Mouse (Mus musculus) NIH3T3 (cell line): ENCODE results near the gene Txndc8.

Source experiments
- DNase-seq: peaks from one replicate; pipeline ENCODE4 v3.0.0-alpha.2; 2012; ENCODE audit warnings: low read depth

The Txndc8 gene

DNA sequence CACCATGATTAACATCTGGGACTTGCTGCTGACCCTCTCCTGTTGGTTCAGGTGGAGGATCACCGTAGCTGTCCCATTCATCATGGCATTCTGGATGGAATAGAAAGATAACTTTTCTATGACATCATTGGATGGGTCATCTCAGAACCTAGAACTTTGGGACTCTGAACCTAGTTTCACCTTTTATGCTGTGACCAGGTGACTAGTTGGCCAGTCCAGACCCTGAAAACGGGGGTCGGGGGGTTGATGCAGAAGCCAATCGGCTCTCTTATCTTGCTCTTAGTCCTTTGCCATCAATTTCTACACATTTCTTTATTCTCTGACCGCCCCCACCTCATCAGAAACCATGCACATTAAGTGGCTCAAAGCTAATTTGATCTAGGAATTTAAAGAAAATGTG is at the start of gene Txndc8:
Gene Txndc8 (minus strand): TSS at position 101 of the 400 bp plus-strand sequence.
- DNase-seq, result no peak

DNA sequence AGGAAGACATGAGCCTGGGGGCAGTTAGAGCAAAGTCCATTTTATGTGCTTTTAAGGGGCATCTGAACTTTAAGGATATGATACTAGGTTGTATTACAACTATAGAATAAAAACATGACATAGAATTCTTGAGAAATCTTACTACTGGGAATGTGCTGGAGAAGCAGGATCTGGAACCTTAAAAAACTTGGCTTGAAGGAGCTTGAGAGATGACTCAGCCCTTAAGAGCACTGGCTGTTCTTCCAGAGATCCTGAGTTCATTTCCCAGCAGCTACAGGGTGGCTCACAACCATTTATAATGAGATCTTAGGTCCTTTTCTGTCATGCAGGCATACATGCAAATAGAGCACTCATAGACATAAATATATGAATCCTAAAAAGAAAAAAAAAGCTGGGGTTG is 46.7 kb upstream of the Txndc8 start:
- peak; percentile 68 for DNase-seq

DNA sequence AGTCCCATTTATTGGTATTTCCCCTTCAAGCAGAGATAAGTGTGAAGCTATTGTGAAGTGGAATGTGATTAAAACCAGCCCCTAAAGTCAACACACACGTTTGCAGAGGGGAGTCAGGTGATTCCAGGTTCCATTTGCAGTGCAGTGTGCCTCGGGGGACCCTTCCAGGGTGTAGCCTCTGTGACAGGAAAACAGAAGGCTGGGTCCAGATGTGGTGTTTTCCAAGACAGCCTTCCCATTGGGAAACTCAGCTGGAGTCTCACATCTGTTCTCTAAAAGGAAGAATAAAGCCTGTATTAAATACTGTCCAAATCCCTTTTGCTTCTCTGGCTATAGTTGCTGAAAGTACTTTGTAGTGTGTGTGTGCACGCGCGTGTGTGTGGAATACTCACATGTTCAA is 45.5 kb upstream of the Txndc8 start:
- no peak for DNase-seq

DNA sequence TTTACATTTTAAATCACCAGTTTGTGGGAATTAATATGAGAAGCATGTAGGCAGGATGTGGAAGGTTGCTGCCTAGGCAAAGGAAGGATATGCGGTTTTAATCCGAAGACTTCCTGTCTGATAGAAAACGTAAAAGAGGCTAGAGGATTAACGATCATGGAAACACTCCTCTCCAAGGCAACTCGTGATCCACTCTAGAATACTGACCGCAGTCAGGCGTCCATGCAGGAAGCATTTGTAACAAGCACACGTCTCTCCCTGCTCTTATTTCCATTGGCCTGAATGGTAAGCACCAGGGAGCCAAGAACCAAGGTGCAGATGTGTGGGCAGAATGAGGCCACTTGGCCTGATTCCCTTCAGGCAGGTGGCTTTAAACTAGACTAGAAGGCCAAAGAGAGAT is 41.8 kb upstream of the Txndc8 start:
- no peak for DNase-seq

DNA sequence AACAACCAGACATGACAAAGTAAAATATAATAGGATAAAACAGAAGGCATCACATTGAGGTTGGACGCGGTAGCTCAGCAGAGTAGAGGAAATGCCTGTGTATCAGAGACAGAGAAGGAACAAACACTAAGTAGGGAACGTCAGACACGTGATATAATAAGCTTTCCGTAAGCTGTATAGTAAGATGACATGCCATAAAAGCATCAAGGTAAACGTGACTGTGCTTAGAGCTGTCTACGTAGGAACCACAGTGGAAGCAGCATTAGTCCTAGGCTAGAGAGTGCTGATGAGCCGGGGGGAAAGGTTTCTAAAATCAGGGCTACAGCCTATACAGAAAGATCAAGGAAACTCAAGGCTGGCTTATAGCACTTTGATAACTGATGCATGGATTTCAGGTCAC is 41.4 kb upstream of the Txndc8 start:
- no peak for DNase-seq

DNA sequence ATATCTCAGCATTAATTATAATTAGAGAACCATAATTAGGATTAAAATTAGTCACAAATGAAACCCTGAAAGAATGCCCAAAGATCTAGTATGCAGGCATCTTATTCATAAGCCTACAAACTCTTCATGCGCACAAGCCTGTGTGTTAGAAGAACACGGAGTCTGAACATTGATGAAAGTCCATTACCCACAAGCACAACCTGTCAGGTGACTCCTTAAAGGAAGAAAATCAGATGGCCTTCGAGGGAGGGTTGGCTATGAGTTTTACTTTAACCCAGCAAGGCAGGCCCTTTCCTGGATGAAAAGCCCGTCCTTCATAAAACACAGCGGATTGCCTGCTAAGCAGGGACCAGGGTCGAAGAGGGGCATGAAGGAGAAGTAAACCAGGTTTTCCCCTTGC is 35.9 kb upstream of the Txndc8 start:
- no peak for DNase-seq

DNA sequence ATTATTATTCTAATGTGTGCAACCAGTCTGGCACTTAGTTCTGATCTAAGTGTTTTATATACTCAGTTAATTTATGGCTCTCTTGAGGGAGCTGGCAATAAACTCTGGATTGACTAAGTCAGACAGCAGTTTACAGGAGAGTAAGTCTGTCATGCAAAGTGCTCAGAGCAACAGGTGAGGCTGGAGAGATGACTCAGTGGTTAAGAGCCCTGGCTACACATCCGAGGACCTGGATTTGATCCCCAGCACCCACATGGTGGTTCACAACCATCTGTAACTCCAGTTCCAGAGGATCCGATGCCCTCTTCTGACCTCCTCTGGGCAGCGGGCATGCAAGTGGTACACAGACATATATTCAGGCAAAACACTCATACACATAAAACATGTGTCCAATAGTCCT is 35.4 kb upstream of the Txndc8 start:
- DNase-seq, result no peak

DNA sequence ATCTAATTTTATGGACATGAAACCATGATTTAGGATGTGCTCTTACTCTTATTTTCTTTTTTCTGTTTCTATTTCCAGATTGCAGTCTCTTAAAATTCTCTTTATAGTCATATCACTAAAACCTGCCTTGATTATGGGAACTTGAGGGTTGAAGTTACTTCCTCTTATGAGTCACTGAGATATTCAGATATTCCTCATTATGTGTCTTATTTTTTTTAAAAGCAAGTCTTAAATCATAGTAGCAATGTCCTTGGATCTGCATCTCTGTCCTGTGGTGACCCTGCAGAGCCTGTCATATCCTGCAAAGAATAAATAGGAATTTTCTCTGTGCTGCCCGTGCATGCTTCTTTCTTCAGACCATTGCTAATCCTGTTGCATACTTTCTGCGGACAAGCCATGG is 31.2 kb upstream of the Txndc8 start:
- DNase-seq, result no peak

DNA sequence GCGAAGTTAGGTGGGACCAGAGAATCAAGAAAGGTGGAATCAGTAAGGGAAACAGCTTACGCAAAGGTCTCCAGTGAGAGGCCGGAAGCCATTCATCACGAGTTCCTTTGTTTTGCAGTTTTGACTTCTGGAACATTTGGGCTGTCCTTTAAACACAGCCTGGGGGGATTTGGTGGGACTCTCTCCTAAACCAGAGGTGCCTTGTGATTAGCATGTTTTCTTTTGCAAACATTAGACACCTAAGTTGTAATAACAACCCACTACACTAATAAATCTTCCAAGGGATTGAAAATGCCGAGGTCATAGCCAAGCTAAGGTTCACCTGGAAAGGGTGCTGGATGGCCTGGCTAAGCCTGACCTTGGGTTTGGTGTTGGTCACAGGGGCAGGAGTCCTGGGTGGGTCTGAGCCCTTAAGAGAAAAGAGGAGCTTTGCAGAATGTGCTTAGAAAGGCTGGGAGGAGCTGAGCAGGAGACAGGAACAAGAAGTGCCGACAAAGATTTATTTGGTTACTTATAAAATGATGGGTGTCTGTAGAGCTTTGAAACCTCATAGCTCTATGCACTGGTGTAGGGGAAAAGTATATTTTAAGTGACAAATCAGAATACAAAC is 28.3 kb upstream of the Txndc8 start:
- no peak for DNase-seq

DNA sequence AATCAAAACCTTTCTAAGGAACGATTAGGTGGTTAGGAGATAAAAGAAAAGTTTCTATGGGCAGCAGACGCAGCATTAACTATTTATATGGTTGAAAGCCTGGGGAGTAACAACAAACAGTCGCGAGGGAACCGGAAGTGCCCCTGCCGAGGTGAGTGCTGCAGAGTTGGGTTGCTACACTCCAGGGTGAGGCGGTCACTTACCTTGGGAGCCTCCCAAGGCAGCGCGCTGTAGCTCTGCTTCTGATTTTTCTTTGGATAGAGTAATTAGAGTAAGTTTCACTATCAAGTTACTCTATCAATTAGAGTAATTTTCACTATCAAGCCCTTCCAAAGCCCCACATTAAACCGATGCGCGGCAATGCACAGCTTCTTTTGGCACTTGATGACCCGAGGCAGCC is 25.7 kb upstream of the Txndc8 start:
- DNase-seq, result no peak

DNA sequence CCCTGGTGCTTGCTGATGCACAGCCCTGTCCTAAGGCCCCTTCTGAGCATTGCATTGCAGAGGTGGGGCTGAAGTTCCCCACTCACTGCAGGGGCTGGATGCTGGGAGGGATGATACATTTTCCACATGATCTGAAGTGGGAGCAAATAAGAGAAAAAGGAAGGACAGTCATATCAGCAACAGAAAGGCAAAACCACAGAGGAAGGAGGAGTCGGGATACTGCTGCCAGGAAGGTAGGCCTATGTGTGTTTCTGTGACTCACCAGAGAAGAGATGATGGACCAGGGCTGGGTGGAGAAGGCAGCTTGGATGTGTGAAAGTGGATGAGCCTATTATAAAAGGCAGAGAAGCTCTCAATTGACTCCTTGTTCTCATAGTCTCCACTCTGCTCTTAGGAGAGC is 23.8 kb upstream of the Txndc8 start:
- DNase-seq, result peak; percentile 77

DNA sequence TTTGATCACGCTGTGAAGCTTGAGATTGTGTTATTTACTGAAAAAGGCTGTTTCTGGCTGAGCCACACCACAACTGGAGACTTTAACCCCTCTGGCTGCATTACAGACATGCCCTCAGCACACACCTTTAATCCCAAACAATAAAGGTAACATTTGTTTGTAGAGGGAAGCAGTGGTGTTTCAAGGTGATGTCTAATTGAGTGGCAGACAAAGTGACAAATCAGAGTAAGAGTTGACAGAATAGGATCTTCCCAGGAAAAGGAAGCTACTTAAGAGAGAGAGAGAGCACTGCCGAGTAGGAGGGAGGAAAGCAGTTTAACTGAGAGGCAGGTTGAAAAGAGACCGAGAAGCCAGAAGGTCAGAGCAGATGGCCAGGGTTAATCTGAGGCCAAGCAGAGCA is 5.4 kb downstream of the Txndc8 start:
- DNase-seq, result no peak

DNA sequence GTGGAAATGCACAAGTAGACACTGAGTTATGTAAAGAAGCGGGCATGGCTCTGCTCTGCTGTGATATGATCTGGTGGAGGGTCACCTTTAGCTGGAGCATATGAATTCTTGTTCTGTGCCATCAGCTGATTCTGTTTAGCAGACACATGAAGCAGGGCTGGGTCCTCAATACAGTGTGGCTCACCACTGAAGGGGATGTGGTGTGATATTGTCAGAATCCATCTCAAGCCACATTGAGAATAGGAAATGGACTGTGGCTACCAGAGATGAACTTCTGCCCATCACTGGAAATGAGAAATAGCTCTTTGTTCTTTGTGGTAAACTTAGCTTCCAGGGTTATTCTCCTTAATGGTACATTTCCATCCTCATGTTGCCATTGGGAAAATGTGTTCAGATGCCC is 17.5 kb downstream of the Txndc8 start:
- DNase-seq, result no peak

DNA sequence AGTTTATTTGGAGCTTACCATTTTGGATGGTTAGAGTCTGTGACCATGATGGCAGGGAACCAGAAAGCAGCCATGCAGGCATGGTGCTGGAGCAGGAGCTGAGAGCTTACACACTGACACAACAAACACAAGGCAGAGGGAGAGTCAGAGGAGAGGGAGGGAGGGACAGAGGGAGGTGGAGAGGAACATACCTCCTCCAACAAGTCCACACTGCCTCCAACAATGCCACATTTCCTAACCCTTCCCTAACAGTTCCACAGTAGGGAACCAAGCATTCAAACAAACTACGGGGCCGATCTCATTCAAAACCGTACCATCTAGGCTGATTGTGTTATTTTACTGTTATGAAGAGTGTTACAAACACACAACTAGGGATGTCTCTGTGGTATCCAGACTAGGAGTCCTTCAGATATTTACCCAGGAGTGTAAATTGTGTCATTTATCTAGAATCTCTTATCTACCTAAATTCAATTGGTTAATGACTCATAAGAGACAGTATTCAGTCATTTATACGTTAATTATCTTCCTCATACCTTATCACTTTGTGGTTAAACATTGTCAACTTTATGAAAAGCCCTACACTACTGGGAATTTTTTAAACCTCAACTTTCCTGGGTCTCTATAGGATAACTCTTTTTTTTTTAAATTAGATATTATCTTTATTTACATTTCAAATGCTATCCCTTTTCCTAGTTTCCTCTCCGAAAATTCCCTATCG is 34.4 kb downstream of the Txndc8 start:
- DNase-seq, result no peak

DNA sequence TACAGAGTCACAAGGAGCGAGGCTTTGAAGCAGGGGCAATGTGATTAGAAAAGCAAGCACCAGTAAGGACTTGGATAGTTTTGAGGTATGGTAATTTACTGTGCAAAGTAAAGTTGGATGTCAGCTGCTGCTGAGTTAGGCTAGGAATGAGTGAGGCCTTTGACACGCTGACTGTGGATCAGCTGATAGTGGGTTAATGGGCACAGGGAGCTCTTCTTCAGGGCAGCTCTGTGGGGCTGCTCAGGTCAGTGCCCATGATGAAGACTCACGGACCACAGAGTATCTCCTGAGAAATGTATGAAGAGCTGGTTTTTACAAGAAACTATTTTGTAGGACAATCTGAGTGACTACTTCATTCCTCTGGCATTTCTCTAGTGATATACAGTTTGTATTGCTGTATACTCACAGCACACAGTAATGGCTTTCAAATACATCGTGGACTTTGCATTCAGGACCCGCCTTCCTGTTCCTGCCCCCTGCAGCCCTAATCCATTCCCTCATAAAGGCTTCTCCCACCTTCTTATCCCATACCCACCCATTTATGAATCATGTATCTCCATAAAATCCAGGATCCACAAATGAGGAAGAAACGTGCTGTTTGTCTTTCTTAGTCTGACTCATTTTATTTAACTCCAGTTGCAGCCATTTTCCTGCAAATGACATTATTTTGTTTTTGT is 35.2 kb downstream of the Txndc8 start:
- DNase-seq, result no peak

DNA sequence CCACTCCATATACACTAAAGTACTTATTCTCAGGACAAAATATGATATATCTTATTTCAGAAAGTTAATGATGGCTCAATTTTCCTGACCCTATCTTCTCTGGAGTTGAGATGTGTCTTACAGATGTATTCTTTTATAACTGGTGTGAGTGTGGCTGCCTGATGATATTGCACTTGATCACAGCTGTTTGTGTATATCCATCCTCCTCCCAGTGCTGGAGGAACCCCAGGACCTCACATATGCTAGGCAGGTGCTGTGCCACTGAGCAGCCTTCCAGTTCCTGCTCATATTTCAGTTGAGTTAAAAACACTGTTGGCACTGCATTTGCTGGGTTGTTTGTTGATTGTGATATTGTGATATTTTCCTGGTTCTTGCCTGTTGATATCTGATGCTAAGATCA is 38.6 kb downstream of the Txndc8 start:
- DNase-seq, result no peak

DNA sequence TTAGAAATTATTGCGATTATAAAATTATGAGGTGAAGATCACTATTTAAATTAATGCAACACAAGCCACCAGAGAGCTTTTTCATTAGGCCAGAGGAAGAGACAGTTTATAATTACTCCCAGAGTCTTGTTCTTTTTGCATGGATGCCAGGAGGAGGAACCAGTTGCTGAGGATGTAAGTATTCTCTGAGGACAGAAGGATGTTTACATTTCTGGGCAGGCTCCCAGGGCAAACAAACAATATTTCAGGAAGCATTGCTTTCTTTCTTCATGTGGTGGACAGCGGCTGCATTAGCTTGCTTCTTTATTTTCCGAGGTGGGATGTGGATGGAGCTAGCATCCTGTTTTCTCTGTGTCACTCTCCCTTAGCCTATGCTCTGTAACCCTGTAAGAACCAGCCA is 41.7 kb downstream of the Txndc8 start:
- peak; percentile 55 for DNase-seq

DNA sequence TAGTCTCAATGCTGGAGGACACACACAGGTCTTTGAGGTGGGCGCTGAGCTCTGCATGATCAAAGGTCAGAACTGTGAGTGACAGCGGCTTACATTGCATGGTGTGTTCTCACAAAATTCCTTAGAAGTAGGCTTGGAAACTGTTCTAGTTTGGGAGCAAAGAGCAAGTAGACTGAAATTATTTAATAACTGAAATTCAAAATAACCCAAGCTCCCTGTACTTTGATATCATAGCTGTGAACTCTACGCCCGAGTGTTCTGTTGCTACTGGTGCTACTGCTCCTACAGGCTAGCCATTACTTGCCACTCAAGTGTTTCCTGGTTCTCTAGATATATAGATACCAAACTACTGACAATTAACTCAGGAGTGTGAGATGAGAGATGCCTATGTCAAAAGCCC is 43.4 kb downstream of the Txndc8 start:
- DNase-seq, result no peak

DNA sequence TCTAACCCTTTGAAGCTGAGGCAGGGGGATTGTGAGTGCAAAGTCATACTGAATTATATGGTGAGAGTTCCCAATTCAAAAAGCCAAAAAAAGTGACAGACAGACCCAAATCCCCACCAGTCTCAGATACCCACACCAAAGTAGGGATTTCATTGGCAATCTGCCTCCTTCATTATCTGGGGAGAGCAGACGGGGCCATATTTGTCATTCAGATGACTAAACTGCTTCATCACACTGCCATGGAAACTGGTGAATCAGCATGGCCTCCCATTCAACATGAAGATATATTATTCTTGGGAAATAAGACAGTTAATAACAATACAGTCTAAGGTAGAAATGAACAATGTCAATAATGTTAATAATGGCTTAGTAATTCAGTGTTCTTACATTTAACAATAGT is 44.8 kb downstream of the Txndc8 start:
- peak; percentile 65 for DNase-seq

DNA sequence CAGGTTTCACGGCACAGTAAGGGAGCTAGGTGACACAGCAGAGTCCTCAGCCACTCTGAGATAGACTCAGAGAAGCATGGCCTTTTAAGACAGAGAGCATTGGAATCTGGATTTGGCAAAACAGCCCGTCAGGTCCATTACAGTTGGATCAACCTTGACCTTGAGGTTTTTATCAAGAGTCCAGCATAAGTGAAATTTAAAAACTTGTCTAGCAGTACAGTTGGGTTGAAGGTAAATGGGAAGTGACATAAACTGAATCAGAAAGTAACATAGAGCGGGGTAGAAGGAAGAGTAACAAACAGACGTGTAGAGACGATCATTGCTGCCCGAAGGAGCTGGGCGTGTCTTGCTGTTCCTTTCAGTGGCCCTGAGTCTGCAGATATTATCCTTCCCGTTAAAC is 49.9 kb downstream of the Txndc8 start:
- no peak for DNase-seq

DNA sequence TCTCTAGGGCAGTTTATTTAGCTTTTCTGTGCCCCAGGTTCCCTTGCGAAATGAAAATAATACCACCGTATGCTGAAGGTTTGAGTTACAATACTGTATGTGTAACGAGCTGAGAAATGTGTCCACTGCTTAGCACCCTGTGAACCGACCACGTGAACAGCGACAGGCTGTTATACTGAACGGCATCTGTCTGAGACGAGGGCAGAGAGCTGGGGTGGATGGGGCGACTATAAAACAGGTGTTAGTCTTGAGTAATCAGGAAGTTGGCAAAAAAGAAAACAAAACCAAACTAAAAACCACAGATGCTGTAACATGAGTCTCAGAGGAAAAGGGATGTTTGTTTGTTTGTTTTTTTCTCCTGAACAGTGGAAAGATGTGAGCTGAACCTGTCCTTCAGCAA is 50.8 kb downstream of the Txndc8 start:
- DNase-seq, result no peak

DNA sequence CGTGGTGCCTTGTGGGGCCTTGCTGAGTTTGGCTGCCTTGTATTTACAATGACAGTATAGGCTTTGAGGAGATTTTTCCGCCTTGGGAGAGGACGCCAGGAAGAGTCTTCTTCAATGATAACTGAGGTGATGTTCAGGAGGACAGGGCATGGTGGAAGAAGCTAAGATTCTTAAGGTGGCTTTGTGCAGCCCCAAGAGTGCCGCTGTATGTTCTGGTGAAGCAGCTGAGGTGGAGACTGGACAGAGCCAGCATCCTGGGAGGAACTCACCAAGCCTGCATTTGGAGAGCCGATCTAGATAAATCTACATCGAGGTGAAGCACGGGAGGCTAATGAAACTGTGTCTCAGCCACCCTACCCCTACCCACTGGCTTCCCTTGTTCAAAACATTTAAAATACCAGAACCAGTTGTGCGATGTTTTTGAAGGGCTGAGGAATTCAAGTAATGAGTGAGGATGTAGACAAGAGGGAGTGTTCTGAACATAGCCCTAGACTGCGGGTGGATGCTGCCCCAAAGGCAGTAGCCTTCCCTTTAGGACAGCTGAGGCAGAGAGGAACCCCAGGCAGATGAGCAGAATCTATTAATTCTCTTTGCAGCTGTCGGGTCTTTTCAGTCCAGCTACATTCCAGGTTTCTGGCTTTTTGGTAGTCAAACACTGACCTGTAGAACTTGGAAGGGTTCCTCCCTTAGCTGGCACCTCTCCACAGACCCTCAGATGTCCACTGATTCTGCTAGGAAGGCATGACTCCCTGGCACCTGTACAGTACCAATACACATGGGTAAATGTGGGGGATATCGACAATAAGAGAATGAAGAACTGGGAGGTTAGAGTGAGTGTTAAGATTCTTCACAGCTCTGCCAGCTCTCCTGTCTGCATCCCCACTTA is 51.5 kb downstream of the Txndc8 start:
- DNase-seq, result peak; percentile 59
